Mouse (Mus musculus) kidney, adult 9 months (tissue): ENCODE results near the gene Olfr462.

Experiments used
- DNase-seq: peaks from one replicate; pipeline ENCODE4 v3.0.0; 2022

The Olfr462 gene

DNA sequence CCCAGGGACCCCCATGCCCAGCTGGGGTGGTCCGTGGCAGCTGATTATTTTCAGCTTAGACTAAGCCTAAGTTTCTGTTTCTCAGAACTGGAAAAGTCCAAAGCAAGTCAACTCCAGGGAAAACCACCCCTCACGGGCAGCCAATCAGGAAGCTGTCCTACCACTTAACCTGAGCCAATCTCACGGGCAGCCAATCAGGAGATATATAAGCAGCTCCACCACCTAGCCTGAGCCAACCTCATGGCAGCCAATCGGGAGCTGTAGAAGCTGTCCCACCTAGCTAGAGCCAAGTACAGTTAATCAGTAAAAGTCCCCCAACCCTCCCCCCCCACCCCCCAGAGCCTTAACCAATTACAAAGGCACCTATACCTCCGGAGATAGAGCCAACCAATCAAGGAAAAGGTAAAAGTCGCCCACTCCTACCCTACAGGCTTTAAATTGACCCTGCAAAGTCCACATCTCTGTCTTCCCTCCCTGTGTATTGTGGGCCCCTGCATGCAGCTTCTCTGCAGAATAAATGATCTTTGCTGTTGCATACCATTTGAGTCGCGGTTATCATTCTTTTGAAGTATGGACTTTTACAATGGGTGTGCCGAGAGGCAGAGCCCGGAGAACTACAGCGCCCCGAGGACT lies 45.0 kb downstream of the Olfr462 start:
- no peak for DNase-seq

DNA sequence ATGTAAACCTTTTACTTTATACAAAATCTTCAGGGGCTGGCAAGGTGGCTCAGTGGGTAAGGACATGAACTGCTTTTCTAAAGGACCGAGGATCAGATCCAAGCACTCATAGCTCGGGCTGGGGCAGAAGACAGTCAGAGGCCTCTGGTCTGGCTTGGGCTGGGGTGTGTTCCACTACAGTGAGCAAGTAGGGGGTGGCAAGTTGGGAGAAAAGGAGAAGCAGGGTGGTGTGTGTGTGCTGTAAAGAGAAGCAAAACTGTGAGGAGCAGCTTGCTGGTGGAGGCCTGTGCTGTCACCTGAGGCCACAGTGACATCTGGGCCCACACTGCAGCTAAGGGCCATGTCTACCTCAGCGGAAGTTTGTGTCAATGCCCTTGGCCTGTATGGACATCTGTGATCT lies 50.6 kb downstream of the Olfr462 start:
- no peak for DNase-seq

DNA sequence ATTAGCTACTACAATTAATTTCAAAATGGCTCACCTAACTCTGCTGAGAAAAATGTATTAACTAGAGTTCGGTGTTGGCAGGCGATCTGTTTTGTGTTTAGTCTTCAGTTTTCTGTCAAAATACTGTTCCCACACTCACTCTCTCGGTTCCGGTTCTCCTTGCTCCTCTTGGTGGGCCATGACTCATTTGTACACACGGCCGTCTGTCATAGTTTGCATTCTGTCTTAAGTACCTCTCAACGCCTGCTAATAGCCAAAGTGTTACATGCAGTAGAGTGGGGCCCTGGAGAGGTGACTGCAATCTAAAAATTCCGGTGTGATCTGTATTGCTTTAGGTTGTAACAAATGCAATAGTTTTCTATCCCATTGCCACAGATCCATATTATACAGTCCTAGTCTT lies 51.4 kb downstream of the Olfr462 start:
- DNase-seq: no peak
